Mouse (Mus musculus) adrenal gland, postnatal 25 days (tissue): ENCODE measurements around the gene Cth. TPM values are rescaled to one million over a fixed set of nuclear protein-coding genes. Genes with fewer than 3 reads are reported as not detected.
A peak's percentile ranks its signal among the peaks of the same experiment; 100 is the strongest.
"Not testable (repeated sequence)": the region's sequence is repeated elsewhere in the genome, so short reads cannot be mapped to it uniquely, and the experiment has no call there.

ENCODE experiments used
- DNase-seq: peaks from one replicate; pipeline ENCODE4 v3.0.0; 2021; ENCODE audit warnings: mixed read lengths
- long read RNA-seq: library from polyadenylated mRNA; stranded (forward); transcript quantifications from one replicate; pipeline ENCODE4 v2.0.0, GENCODE M21; 2021
- total RNA-seq: library from RNA; stranded (reverse); gene quantifications from 2 replicates; pipeline ENCODE4 v1.2.3, GENCODE M21; 2021

The Cth gene
- 43.2 and 45.5 TPM in 2 replicates for total RNA-seq
- long read RNA-seq, transcript Cth-201 (12 exons, 1,815 nt) = major isoform, 748 of 779 reads
- long read RNA-seq, partial matches to known transcripts = 17 of 779 reads
- long read RNA-seq, other reads (novel, unspliced or antisense) = 14 of 779 reads

DNA sequence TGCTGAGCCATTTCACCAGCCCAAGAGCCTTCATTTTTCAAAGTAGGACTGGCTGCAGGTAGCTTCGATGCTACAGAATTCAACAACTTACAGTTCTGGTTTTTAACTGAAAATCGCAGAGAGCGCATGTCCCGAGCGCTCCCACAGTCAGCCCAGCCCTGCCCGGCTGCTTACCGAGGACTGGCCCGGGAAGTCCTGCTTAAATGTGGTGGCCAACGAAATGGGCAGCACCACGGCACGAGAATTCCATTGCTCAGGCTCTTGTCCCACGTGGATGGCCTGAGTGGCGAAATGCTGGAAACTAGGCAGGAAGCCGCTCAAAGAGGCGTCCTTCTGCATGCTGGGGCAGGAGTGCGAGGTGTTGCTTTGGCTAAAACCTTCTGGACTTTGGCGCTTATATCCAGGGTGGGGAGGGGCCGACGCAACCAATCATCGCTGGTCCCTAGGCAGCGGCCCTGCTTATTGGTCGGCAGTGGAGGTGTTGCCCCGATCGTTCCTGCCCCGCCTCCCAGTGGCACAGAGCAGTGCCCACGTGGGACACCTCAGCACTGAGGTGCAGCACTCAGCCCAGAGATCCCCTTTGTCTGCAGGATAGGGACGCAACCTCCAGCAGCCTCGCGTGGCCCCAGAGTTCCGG is at the start of gene Cth:
Cth (minus strand) TSS at position 386 of the 637 bp plus-strand sequence.
- DNase-seq = peak; percentile 93

DNA sequence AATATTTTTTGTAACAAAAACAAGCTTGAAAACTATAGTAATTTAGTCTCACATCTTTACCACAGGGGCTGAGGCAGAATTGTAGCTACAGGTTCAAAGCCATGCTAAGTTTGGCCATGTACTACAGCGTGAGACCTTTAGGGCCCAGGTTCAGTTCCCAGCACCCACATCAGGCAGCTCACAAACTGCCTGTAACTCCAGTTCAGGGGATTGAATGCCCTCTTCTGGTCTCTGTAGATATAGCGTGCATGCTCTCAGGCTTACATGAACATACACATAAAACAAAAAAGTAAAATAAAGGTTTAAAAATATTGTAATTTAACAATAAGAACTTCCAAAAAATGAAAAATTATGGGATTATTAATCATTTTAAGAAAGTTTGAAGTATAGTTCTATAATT is 48.4 kb upstream of the Cth start:
- DNase-seq = no peak

DNA sequence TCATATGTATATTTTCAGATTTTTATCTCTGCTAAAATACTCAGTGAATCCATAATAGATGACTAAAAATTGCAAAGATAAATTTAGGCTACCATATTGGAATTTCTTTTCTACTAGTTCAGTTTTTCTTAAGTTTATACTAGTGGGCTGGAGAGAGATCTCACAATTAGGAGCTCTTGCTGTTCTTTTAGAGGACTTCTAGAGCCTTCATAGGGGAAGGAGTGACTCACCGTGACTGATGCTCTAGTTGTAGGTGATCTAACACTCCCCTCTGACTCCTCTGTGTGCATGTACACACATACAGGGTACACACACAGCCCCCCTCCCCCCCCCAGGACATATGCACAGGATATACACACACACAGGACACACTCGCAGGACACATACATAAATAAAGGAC is 46.3 kb upstream of the Cth start:
- DNase-seq = no peak

DNA sequence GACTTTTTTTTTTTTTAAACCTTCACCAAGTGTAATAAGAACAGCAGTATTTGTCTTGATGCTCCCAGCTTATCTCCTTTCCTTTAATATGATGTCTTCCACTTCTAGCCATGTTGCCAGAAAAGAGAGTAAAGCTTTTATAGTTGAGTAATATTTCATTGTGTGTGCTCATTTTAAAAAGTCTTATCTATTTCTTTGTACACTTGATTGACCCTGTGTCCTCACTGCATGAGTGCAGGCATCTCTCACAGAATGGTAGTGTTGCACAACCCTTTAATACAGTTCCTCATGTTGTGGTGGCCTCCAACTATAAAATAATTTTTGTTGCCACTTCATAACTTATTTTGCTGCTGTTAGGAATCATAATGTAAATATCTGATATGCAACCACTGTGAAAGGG is 32.4 kb upstream of the Cth start:
- no peak for DNase-seq

- no peak for DNase-seq
These were observed 31.3 kb upstream of the Cth start for GRCm38 (mm10) chr3:157956201-157956600.

- no peak for DNase-seq
These were observed 30.6 kb upstream of the Cth start for GRCm38 (mm10) chr3:157955466-157955865.

DNA sequence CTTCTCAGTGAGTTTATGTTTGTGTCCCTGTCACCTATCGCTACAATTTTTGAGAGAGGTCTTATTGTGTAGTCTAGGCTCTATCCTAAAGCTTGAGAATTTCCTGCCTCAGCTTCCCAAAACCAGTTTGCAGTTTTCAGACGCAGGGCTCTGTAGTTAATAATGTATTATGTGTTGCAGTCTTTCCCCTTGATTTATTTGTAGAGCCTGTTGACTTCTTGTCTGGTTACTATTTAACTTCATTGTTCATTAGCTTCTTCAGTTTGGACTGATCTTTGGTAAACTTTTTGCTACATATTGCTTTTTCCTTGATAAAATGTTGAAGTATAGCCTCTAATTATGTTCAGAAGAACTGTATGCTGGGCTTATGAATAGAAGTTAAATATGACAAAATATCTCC is 27.8 kb upstream of the Cth start:
- DNase-seq = no peak

- DNase-seq = peak; percentile 37
These were observed 22.8 kb upstream of the Cth start for GRCm38 (mm10) chr3:157947383-157948280.

GRCm38 (mm10) chr3:157946843-157947358 is 22.0 kb upstream of the Cth start, which contains the start of gene Ankrd13c:
Gene Ankrd13c (plus strand): TSS chr3:157947239.
- peak; percentile 88 for DNase-seq

DNA sequence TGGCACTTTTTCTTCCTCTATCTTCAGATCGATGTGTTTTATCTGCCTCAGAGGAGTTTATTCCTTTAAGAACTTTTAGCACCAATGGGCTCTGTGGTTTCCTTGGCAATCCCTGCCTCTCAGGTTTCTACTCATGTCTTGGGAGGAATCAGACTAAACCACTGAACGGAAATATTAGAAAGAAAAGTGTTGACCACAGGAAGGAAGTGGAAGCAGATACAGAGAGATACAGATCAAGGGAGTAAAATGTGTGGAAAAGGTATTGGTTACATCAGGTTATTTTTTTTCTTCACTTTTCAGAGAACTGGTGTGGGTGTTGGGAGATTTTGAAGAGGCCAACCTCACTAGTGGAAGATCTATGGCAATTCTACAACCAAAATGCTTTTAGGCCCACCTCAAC is 13.7 kb upstream of the Cth start:
- no peak for DNase-seq

GRCm38 (mm10) chr3:157934301-157934823 is 9.5 kb upstream of the Cth start:
- no peak for DNase-seq

DNA sequence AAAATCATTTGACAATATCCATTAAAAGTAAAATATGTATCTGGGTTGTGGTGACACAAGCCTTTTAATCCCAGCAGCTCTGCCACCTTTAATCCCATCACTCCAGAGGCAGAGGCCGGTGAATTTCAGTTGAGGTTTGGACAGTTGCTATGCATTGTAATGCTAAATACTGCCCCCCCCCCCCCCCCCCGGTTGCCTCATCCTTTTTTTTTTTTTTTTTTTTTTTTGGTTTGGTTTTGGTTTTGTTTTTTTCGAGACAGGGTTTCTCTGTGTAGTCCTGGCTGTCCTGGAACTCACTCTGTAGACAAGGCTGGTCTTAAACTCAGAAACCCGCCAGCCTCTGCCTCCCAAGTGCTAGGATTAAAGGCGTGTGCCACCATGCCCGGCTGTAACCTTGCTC is 8.3 kb upstream of the Cth start:
- DNase-seq = not testable (repeated sequence)

GRCm38 (mm10) chr3:157932074-157932473 is 7.2 kb upstream of the Cth start:
- no peak for DNase-seq

DNA sequence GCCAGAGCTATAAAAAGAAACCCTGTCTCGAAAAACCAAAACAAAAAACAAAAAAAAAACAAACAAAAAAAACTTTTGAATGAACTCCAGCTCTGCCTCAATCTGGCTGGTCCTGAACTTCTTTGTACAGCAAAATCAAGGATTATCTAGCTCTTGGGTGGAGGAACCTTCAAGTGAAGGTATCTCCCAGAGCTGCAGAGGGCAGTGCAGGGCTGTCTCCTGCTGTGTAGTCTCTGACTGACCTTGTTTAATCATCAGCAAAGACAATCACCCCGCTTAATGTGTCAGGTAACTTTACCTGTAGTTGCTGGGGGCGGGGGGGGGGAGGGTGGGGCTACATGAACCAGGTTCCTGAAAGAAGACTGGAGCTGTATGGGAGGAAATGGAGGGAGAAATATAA is 6.7 kb upstream of the Cth start:
- DNase-seq = no peak

- DNase-seq = no peak
These were observed 4.5 kb upstream of the Cth start for GRCm38 (mm10) chr3:157929417-157929816.

- no peak for DNase-seq
These were observed 3.9 kb upstream of the Cth start for GRCm38 (mm10) chr3:157928731-157929130.

DNA sequence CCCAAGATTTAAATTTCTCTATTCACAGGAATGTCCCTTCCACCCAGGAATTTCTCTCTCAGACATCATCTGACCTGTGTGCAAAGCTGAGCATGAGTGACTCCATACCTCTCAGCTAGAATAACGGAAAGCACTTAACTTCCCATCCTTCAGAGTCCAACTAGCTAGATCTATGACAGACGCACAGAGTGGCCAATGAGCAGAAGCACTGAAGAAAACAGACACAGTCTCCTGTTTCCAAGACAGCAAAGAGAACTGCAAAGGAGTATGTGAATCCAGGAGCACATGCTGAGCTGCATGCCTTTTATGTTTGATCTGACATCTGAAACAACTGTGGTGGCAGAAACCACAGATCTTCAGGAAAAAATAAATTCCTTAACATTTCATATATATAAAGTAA is 1.9 kb upstream of the Cth start:
- DNase-seq = no peak

- no peak for DNase-seq
These were observed 1.0 kb upstream of the Cth start for GRCm38 (mm10) chr3:157925706-157926510.

GRCm38 (mm10) chr3:157923268-157923835 is 1.5 kb downstream of the Cth start:
- no peak for DNase-seq

DNA sequence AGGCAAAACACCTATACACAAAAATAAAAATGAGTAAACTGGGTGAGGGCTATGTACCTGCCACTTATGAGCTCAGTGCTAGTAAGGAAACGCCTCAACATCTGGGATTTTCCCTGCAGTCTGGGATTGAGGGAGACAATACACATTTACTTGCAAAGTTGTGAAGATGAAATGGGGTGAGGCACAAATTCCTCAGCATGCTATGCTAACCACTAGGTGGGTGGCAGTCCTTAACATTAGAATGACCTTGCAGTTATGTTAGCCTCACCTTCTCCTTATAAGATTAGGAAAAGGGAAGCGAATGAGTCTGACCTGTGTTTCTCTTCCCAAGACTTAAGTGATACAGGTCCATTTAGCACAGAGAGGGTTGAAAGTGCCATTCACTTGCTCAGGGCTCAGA is 3.5 kb downstream of the Cth start:
- DNase-seq = no peak

- DNase-seq = no peak
These were observed 8.5 kb downstream of the Cth start for GRCm38 (mm10) chr3:157916336-157916735.

DNA sequence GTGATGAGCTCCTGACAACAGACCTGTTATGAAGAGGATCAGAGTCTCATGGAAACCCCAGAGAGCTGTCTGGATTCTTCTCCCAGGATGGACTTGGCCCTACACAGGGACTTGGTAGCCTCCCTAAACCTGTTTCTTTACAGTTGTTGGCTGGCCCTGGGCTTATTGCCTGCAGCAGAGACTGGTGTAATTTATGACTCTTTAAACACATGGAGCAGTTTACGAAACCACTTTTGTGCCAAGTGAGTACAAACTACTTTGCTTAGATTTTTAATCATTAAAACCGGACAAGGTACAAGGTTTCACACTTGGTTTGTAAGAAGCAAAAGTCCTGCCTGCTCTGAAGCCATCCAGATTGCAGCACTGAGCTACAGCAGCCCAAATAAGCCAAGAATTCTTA is 12.7 kb downstream of the Cth start:
- DNase-seq = no peak
